Mouse (Mus musculus): Measurements from ENCODE around the gene Plrg1. TPM values are rescaled to one million over a fixed set of nuclear protein-coding genes. Genes with fewer than 3 reads are reported as not detected.

Gene Plrg1
- polyA plus RNA-seq, 1 experiment from 2014 or later = 97.8 TPM

DNA sequence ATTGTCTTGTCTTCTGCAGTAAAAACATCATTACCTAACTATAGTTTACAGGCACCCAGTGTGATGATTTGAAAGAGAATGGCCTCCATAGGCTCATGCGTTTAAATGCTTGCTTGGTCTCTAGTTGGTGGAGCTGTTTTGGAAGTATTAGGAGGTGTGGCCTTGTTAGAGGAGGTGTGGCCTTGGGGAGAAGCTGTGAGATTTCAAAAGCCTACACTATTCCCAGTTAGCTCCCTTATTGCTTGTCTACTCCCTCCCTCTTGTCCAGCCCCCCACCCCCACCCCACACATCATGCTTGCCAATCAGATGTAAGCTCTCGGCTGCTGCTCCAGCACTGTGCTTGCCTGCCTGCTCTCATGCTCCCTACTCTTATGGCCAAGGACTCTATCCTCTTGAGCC is 1.7 kb downstream of the Plrg1 start:
- 93% methylated on average over 2 of the region's 2 CpGs for WGBS
- ATAC-seq (replicated peaks; ENCODE audit: low FRiP score, low TSS enrichment, low read depth) = no peak
- H3K9me3 ChIP-seq (ENCODE audit: control insufficient read depth, low read length) = no peaks in the 10 kb centered on the region

DNA sequence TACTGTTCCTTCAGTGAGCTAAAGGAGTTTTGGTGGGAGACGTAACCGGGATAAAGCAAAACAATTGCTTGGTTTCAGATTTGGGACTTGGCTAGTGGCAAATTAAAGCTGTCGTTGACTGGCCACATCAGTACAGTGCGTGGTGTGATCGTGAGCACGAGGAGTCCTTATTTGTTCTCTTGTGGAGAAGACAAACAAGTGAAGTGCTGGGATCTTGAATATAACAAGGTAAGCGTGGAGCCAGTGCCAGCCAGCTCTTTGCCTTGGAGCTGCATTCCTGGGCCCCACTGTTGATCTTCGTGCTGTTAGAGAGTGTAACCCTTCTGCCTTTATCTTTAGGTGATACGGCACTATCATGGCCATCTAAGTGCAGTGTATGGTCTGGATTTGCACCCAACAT is 12.6 kb downstream of the Plrg1 start:
- DNase-seq (ENCODE audit: low spot score) = no peak
- Histone ChIP-seq H3K9ac (ENCODE audit: low read length) (no peak overlapping the region), H3K4me2 (ENCODE audit: low read length) (no peak overlapping the region), H3K27ac (ENCODE audit: low read depth) (no peak overlapping the region), H3K27me3 (replicated peaks; ENCODE audit: control insufficient read depth, insufficient read depth, low read length) (no peaks in the 10 kb centered on the region), H3K9me3 (ENCODE audit: control insufficient read depth, low read length) (no peaks in the 10 kb centered on the region), H3K4me1 (replicated peaks; ENCODE audit: control insufficient read depth, insufficient read depth, low read length) (no peaks in the 10 kb centered on the region), H3K4me3 (ENCODE audit: low read depth, low read length) (no peak overlapping the region), H3K36me3 (ENCODE audit: control insufficient read depth, insufficient read depth, low read length) (peaks cover 93% of the 10 kb centered on the region)
- no peak for ATAC-seq (replicated peaks; ENCODE audit: low FRiP score, low TSS enrichment, low read depth)
- 82% methylated on average over 9 of the region's 9 CpGs for WGBS

More for the DNA sequence above, 1.7 kb downstream of the Plrg1 start:
- Histone ChIP-seq H3K9ac (ENCODE audit: low read length) (no peak overlapping the region), H3K27me3 (replicated peaks; ENCODE audit: control insufficient read depth, insufficient read depth, low read length) (no peaks in the 10 kb centered on the region), H3K4me2 (ENCODE audit: low read length) (no peak overlapping the region), H3K4me3 (ENCODE audit: low read depth, low read length) (no peak overlapping the region), H3K4me1 (replicated peaks; ENCODE audit: control insufficient read depth, insufficient read depth, low read length) (peaks cover 5% of the 10 kb centered on the region), H3K27ac (ENCODE audit: low read depth) (no peak overlapping the region), H3K36me3 (ENCODE audit: control insufficient read depth, insufficient read depth, low read length) (peaks cover 39% of the 10 kb centered on the region)
- no peak for DNase-seq (ENCODE audit: low spot score)

DNA sequence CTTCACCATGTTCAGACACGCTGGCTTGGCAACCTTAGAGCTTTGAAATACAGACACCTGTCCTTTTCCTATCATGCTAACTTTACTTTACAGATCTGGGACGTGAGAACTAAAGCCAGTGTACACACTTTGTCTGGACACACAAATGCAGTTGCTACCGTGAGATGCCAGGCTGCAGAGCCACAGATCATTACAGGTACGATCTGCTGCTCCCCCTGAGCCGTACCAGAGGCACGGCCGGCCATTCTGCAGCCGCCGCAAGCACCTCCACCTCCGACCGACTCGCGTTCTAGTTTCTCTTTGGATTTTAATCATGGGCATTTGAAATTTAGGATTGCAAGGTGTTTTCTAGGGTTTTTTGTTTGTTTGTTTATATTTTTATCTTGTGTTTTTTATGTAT is 13.5 kb downstream of the Plrg1 start:
- H3K27me3 ChIP-seq (replicated peaks; ENCODE audit: control insufficient read depth, insufficient read depth, low read length) = no peaks in the 10 kb centered on the region
- WGBS = 94% methylated on average over 13 of the region's 13 CpGs
- no peak for DNase-seq (ENCODE audit: low spot score)
- no peak overlapping the region for H3K4me3 ChIP-seq (ENCODE audit: low read depth, low read length)
- H3K36me3 ChIP-seq (ENCODE audit: control insufficient read depth, insufficient read depth, low read length) = peaks cover 95% of the 10 kb centered on the region
- ATAC-seq (replicated peaks; ENCODE audit: low FRiP score, low TSS enrichment, low read depth) = no peak
- H3K9ac ChIP-seq (ENCODE audit: low read length) = no peak overlapping the region
- no peaks in the 10 kb centered on the region for H3K4me1 ChIP-seq (replicated peaks; ENCODE audit: control insufficient read depth, insufficient read depth, low read length)
- H3K27ac ChIP-seq (ENCODE audit: low read depth) = no peak overlapping the region
- H3K9me3 ChIP-seq (ENCODE audit: control insufficient read depth, low read length) = no peaks in the 10 kb centered on the region
- H3K4me2 ChIP-seq (ENCODE audit: low read length) = no peak overlapping the region

DNA sequence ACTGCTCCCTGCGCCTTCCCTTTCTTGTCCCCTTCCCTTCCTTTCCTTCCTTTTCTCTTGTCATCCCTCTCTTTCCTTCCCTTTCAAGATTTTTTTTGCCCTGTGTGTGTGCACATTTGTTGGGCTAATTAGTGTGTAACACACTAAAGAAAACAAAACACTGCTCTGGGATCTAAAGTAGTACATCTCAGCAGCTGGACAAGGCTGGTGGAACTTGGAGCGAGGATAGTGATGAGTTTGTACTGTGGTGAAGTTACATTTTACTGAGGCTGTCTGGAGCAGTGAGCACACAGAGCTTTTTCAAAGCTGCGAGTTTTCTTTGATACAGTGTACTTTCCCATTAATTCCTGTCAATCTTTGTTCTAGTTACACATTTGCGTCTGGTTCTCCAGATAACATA is 14.9 kb downstream of the Plrg1 start:
- Histone ChIP-seq H3K36me3 (ENCODE audit: control insufficient read depth, insufficient read depth, low read length) (peaks cover 85% of the 10 kb centered on the region), H3K27me3 (replicated peaks; ENCODE audit: control insufficient read depth, insufficient read depth, low read length) (no peaks in the 10 kb centered on the region), H3K9ac (ENCODE audit: low read length) (no peak overlapping the region), H3K4me3 (ENCODE audit: low read depth, low read length) (no peak overlapping the region), H3K4me1 (replicated peaks; ENCODE audit: control insufficient read depth, insufficient read depth, low read length) (no peaks in the 10 kb centered on the region), H3K27ac (ENCODE audit: low read depth) (no peak overlapping the region), H3K9me3 (ENCODE audit: control insufficient read depth, low read length) (no peaks in the 10 kb centered on the region), H3K4me2 (ENCODE audit: low read length) (no peak overlapping the region)
- WGBS = 83% methylated on average over 4 of the region's 4 CpGs
- ATAC-seq (replicated peaks; ENCODE audit: low FRiP score, low TSS enrichment, low read depth) = no peak
- no peak for DNase-seq (ENCODE audit: low spot score)

DNA sequence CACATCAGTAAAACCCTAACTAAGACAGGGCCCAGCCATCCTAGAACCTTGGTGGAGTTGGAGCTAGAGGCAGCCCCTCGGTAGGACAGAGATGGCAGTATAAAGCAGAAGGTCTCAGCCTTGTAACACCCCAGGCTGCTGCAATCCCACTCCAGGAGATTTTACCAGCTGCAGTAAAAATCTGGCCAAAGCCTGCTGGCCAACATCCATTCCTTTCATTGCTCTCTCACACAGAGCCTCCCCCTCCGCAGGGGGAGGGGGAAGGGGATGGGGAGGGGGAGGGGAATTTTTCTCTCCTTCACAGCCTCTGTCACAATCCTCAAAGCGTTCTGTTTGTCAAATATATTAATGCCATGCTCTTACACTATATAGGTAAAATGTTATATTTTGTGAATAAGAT is 21.2 kb downstream of the Plrg1 start:
- no peak for ATAC-seq (replicated peaks; ENCODE audit: low FRiP score, low TSS enrichment, low read depth)
- WGBS = 36% methylated on average over 2 of the region's 3 CpGs
- H3K4me3 ChIP-seq (ENCODE audit: low read depth, low read length) = no peak overlapping the region
- no peaks in the 10 kb centered on the region for H3K27me3 ChIP-seq (replicated peaks; ENCODE audit: control insufficient read depth, insufficient read depth, low read length)
- no peak overlapping the region for H3K9ac ChIP-seq (ENCODE audit: low read length)
- H3K4me1 ChIP-seq (replicated peaks; ENCODE audit: control insufficient read depth, insufficient read depth, low read length) = no peaks in the 10 kb centered on the region
- no peaks in the 10 kb centered on the region for H3K9me3 ChIP-seq (ENCODE audit: control insufficient read depth, low read length)
- DNase-seq (ENCODE audit: low spot score) = no peak
- H3K36me3 ChIP-seq (ENCODE audit: control insufficient read depth, insufficient read depth, low read length) = peaks cover 22% of the 10 kb centered on the region
- H3K27ac ChIP-seq (ENCODE audit: low read depth) = no peak overlapping the region
- H3K4me2 ChIP-seq (ENCODE audit: low read length) = no peak overlapping the region

DNA sequence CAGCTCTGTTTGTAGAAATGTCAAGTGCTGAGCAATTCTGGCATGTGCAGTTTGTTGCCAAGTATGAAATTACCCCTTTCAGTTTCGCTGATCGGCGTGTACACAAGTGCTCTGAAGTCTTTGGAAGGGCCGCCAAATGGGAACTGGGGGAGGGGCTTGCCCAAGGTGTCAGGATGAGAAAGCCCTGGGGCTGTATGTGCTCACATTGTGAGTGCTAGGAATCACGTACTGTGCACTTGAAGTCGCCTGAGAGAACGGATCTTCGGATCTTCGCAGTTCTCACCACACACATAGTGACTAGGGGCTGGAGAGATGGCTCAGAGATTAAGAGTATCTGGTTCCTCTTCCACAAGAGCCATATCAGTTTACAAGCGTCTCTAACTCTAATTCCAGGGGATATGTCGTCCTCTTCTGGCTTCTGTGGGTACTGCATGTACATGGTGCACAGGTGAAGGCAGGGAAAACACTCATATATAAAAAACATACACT is 25.3 kb downstream of the Plrg1 start:
- peak overlapping the region; percentile 56 for H3K4me2 ChIP-seq (ENCODE audit: low read length)
- H3K4me3 ChIP-seq (ENCODE audit: low read depth, low read length) = peak overlapping the region; percentile 27
- no peaks in the 10 kb centered on the region for H3K27me3 ChIP-seq (replicated peaks; ENCODE audit: control insufficient read depth, insufficient read depth, low read length)
- no peak overlapping the region for H3K9ac ChIP-seq (ENCODE audit: low read length)
- WGBS = 4% methylated on average over 11 of the region's 11 CpGs
- peak; percentile 87 for DNase-seq (ENCODE audit: low spot score)
- peak; percentile 70 for ATAC-seq (replicated peaks; ENCODE audit: low FRiP score, low TSS enrichment, low read depth)
- H3K36me3 ChIP-seq (ENCODE audit: control insufficient read depth, insufficient read depth, low read length) = no peaks in the 10 kb centered on the region
- no peaks in the 10 kb centered on the region for H3K9me3 ChIP-seq (ENCODE audit: control insufficient read depth, low read length)
- no peak overlapping the region for H3K27ac ChIP-seq (ENCODE audit: low read depth)
- no peaks in the 10 kb centered on the region for H3K4me1 ChIP-seq (replicated peaks; ENCODE audit: control insufficient read depth, insufficient read depth, low read length)

DNA sequence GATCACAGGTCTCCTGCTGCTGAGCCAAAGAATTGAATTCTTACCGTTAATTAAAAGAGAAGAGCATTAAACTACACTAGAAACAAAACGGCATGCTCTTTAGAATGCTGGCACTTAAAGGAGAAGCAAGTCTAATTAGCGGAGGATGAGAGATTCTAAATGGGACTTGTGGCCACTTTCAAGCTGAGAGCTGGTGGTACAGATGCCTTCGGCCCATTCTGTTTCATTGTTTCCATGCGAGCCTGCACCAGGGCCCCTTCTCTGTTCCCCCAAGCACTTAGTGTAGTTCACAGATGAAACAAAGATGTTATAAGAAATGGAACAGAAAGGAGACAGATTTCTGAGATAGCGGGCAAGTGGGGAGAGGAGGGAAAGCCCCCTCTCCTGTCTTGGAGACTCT is 42.3 kb downstream of the Plrg1 start:
- no peak for DNase-seq (ENCODE audit: low spot score)
- Histone ChIP-seq H3K4me3 (ENCODE audit: low read depth, low read length) (no peak overlapping the region), H3K9me3 (ENCODE audit: control insufficient read depth, low read length) (no peaks in the 10 kb centered on the region), H3K36me3 (ENCODE audit: control insufficient read depth, insufficient read depth, low read length) (no peaks in the 10 kb centered on the region), H3K27me3 (replicated peaks; ENCODE audit: control insufficient read depth, insufficient read depth, low read length) (no peaks in the 10 kb centered on the region), H3K4me2 (ENCODE audit: low read length) (no peak overlapping the region), H3K4me1 (replicated peaks; ENCODE audit: control insufficient read depth, insufficient read depth, low read length) (0 out of 2 replicates have a peak, but pooled peaks cover 2% of the 10 kb centered on the region), H3K27ac (ENCODE audit: low read depth) (no peak overlapping the region), H3K9ac (ENCODE audit: low read length) (no peak overlapping the region)
- ATAC-seq (replicated peaks; ENCODE audit: low FRiP score, low TSS enrichment, low read depth) = no peak
- WGBS = 80% methylated on average over 6 of the region's 6 CpGs

DNA sequence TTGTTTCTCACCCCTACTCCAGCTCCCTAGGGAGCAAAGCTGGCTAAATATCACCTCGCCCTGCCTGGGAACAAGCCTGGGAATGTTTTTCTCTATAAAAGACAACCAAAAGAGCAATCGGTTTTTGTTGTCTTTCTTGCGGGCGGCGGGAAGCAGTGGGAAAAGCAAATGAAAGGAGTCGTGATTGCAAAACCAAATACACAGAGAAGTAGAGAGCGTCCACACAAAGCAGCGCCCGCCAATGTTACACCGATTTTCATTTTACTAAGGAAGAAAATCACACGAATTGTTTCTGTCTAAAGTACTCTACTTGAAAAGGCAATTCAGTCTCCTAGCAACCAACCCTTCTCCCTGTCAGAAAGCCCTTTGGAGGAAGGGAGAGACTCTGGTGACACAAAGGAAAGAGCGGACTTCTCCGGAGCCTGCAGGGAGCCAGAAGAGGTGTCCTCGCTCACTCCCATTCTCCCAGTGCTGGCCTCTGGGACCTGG is 43.3 kb downstream of the Plrg1 start:
- WGBS = 25% methylated on average over 14 of the region's 14 CpGs
- ATAC-seq (replicated peaks; ENCODE audit: low FRiP score, low TSS enrichment, low read depth) (no peak), DNase-seq (ENCODE audit: low spot score) (no peak)
- Histone ChIP-seq H3K36me3 (ENCODE audit: control insufficient read depth, insufficient read depth, low read length) (no peaks in the 10 kb centered on the region), H3K27ac (ENCODE audit: low read depth) (no peak overlapping the region), H3K27me3 (replicated peaks; ENCODE audit: control insufficient read depth, insufficient read depth, low read length) (no peaks in the 10 kb centered on the region), H3K4me2 (ENCODE audit: low read length) (peak overlapping the region; percentile 37), H3K9me3 (ENCODE audit: control insufficient read depth, low read length) (no peaks in the 10 kb centered on the region), H3K4me3 (ENCODE audit: low read depth, low read length) (peak overlapping the region; percentile 10; the same call in 1 of the 2 replicates), H3K4me1 (replicated peaks; ENCODE audit: control insufficient read depth, insufficient read depth, low read length) (0 out of 2 replicates have a peak, but pooled peaks cover 2% of the 10 kb centered on the region), H3K9ac (ENCODE audit: low read length) (0 out of 2 replicates have a peak overlapping the region, but pooled peaks have one; percentile 0)

DNA sequence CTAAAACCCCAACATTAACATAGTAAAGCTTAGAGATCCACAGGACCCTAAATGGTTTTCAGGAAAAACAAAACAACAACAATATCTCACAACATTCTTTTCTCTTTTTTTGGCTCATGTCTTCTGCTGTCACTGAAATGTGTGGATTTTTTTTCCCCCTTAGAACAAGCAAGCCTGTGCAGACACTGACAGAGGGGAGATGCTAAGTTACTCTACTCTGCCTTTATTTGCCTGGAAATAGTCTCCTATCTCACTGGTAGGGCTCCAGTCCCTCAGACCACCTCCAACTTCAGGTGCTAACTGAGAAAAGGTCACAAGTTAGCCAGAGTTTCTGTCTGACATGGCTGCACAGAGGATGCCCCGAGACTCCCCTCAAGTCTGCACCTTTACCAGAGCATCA is 43.8 kb downstream of the Plrg1 start:
- H3K9me3 ChIP-seq (ENCODE audit: control insufficient read depth, low read length) = no peaks in the 10 kb centered on the region
- WGBS = 94% methylated on average over 1 of the region's 1 CpGs
- 0 out of 2 replicates have a peak, but pooled peaks cover 2% of the 10 kb centered on the region for H3K4me1 ChIP-seq (replicated peaks; ENCODE audit: control insufficient read depth, insufficient read depth, low read length)
- peak overlapping the region; percentile 37 for H3K4me2 ChIP-seq (ENCODE audit: low read length)
- DNase-seq (ENCODE audit: low spot score) (no peak), ATAC-seq (replicated peaks; ENCODE audit: low FRiP score, low TSS enrichment, low read depth) (no peak)
- H3K4me3 ChIP-seq (ENCODE audit: low read depth, low read length) = no peak overlapping the region
- H3K36me3 ChIP-seq (ENCODE audit: control insufficient read depth, insufficient read depth, low read length) = no peaks in the 10 kb centered on the region
- H3K27ac ChIP-seq (ENCODE audit: low read depth) = no peak overlapping the region
- H3K27me3 ChIP-seq (replicated peaks; ENCODE audit: control insufficient read depth, insufficient read depth, low read length) = no peaks in the 10 kb centered on the region
- no peak overlapping the region for H3K9ac ChIP-seq (ENCODE audit: low read length)
